Mouse (Mus musculus): ENCODE data around the gene Olfr1414.
"Not testable (repeated sequence)": the region's sequence is repeated elsewhere in the genome, so short reads cannot be mapped to it uniquely, and the experiment has no call there.

Olfr1414 gene

GRCm38 (mm10) chr1:92518561-92518960, at the start of gene Olfr1414:
Olfr1414 (minus strand) TSS chr1:92518661.
- no peak for DNase-seq (ENCODE audit: low spot score)

DNA sequence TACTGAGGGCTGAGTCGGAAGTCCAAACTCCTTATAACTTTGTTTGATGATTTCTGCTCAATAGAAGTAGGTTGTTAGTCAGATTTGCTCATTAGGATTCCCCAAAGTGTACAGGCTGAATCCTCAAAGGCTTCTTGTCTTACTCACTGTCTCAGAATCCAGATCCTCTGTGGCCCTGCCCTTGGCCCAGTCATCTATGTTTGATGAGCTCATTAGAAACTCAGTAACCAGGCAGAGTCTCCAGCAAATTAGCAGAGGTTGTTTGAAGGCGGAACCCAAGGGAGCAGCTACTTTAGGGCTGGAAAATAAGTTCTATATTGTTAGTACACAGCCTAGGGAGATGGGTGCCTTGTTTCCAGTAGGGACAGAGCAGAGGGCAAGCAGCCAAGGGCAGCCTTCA, 27.5 kb upstream of the Olfr1414 start:
- DNase-seq (ENCODE audit: low spot score): no peak

- no peak for DNase-seq (ENCODE audit: low spot score)
Measured at GRCm38 (mm10) chr1:92539071-92539470, 20.6 kb upstream of the Olfr1414 start.

DNA sequence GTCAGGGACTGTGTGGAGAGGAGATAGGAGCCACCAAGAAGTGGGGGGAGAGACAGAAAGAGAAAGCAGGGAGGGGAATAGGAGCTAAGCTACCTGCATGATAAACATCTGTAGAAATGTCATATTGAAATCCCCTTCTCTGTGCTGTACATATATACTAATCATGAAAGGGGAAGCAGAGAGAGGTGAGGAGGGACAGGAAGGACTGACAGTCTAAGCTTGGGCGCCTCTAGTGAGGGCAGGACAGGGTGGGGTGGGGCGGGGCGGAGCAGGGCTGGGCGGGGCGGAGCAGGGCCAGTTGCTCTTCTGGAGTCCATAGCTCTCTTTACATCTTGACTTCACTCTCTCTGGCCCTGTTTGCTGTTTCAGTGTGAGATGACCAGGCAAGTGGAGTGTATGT, 18.5 kb upstream of the Olfr1414 start:
- DNase-seq (ENCODE audit: low spot score): no peak

DNA sequence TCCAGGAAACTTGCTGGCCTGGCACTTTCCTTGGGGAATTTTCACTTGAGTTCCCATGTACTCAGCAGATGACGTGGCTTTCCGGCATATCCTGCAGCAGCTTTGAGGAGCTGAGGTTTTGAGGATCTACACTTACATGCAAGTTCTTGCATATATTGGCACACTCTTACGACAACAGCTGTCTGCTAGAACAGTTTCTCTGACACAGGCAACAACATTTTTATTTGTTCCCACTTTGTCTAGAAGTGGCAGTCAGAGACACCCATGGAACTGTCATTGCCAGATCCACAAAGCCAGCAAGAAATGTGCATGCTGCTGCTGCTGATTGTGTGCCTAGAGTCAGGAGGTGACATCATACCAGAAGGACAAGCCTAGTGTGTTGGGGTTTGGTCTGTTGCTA, 5.3 kb upstream of the Olfr1414 start:
- no peak for DNase-seq (ENCODE audit: low spot score)

DNA sequence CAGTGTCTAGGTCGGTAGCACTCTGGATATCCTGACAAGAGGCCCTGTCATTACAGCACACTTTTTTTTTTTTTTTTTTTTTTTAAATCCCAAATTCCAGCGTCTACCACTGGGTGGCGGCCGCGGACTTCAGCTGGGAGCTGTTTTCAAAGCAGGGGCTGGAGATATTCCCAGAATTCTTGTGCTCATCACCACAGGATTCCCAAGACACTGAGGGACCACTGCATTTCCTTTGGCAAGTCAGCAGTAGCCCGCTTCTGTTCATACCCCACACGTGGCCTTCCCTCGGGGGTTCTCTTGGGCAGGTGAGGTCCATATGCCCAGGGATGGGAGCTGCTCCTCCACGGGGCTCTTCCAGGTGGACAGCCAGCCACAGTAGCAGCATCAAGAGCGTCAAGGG, 2.9 kb upstream of the Olfr1414 start:
- DNase-seq (ENCODE audit: low spot score): no peak

DNA sequence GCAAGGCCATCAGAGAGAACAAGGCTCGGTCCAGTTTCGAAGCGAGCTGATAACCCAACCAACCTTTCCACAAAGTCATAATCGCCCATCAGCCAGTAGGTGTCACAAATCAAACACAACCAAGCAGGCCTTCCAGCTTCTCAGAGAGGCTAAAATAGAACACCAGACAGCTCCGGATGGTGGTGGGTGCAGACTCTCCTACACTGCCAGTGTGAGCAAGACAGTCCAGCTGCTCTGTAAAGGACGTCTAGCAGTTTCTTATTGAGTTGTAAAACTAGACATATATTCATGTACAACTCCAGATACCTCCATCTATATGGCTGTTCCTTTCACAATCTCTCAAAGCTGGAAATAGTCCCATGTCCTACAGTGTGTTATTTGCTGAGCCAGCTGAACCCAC, 585 bp upstream of the Olfr1414 start:
- DNase-seq (ENCODE audit: low spot score): no peak

- no peak for DNase-seq (ENCODE audit: low spot score)
Measured at GRCm38 (mm10) chr1:92515390-92515789, 3.1 kb downstream of the Olfr1414 start.

- not testable (repeated sequence) for DNase-seq (ENCODE audit: low spot score)
Measured at GRCm38 (mm10) chr1:92511646-92512045, 6.8 kb downstream of the Olfr1414 start.

DNA sequence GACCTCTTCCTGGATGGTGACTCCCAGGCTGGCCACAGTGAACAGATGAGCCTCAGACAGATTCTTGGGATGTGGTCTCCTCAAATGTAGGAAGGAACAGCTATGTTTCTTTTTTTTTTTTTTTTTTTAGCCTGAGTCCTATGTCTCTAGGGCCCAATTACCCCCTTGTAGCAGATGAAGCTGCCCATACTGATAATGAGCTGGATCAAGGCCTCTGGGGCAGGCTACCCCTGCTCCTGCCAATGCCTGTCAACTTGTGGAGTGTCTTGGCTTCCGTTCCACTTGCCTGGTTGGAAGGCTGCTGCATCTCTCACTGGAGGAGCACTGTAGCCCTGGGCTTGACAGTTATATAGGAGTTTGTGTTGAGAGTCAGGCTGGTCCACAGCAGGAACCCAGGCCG, 22.5 kb downstream of the Olfr1414 start, which contains the start of gene Olfr1415:
Gene Olfr1415, minus strand, starts transcription at position 101 of the 400 bp plus-strand sequence.
- DNase-seq (ENCODE audit: low spot score): no peak

GRCm38 (mm10) chr1:92485013-92485412, 33.4 kb downstream of the Olfr1414 start, which contains the start of gene Olfr1416:
Olfr1416 (minus strand) TSS chr1:92485113.
- no peak for DNase-seq (ENCODE audit: low spot score)

DNA sequence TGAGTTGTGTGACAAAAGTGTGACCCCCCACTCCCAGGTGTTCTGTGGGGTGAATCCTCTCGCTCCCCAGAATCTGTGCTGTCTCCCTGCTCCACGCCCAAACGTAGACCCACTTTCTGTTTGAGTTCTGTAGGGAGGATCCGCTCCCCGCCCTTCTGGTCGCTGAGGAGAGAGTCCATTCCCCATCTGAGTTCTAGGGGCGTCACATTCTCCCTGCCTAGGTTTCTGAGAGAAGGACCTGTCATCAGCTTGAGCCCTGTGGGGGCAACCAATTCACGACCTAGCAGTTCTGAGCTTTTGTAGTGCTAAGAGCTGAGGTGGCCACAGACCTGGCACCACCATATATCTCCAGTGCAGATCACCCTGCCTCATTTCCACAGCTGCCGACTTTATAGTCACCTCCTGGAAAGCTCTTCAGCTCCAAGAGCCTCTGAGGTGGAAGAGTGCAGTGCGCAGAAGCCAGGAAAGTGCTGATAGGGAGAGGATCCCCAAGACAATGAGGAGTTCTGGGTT, 44.3 kb downstream of the Olfr1414 start:
- no peak for DNase-seq (ENCODE audit: low spot score)

DNA sequence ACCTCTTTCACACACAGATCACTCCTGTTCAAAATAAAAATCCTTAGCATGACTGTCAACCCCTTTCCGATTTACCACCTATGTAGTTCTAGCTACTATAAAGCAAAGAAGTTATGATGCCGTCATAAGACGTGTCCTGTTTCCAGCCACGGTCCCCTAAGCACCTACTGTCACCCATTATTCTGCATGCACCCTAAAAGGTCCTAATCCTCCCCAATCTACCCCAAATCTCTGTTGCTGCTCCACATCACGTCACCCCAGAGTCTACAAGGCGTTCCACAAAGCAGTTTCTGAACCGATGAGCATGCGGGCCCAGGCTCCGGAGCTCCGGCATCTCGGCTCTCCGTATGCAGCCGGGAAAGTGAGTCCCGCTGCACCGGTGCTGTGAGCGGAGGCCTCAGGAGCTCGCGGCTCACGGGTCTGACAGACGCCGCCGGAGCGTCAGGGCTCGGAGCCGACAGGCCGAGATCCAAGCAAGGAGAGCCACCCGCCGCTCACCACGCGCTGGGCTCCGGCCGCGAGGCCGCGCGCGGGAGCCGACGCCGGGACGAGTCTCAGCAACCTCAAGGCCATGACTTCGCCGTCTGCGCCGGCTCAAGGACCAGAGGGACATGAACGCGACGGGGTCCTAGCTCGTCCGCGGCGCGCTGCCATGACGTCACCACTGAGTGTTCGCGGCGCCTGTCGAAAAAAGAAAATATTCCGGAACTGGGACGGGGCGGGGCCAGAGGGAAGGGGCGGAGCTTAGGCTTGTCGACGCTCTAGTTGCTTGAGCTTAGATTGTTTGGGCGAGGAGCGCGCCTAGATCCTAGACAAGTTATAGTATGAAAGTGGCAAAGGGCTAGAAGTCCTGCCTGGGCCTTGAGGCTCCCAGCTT, 45.1 kb downstream of the Olfr1414 start, which contains the start of gene Ndufa10:
Gene Ndufa10, minus strand, starts transcription at position 696 of the 877 bp plus-strand sequence.
- DNase-seq (ENCODE audit: low spot score): peak; percentile 92

DNA sequence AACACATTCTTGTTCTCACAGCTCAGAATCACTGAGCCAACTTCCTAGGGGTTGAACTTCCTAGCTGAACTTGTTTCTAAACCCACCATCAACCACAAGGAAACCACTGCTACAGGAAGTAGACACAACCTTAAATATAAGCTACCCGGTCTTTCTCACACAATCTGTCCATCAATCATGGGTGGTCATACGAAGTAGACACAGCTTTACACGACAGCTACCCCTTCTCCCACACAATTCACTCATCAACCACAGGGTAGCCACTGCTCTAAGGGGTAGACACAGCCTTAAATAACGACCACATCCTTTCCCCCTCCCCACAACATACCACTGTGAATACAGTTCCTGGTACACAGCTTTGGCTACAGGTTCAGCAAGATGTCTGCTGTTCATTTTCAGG, 49.6 kb downstream of the Olfr1414 start:
- DNase-seq (ENCODE audit: low spot score): peak; percentile 65

- DNase-seq (ENCODE audit: low spot score): no peak
Measured at GRCm38 (mm10) chr1:92458416-92458815, 60.0 kb downstream of the Olfr1414 start.

GRCm38 (mm10) chr1:92457758-92458157, 60.7 kb downstream of the Olfr1414 start:
- DNase-seq (ENCODE audit: low spot score): no peak
